Mouse (Mus musculus) ES-E14 (cell line): ENCODE data around the gene Atg4c.

Experiments
- CHD2 ChIP-seq: IDR thresholded peaks from 2 replicates; pipeline ENCODE4 v1.6.1; 2014; ENCODE audit warnings: mild to moderate bottlenecking, low read depth, low read length, inconsistent platforms
- HCFC1 ChIP-seq: IDR thresholded peaks from 2 replicates; pipeline ENCODE4 v1.6.1; 2012; ENCODE audit warnings: low read length, inconsistent platforms, borderline replicate concordance; ENCODE audit not compliant: insufficient read depth
- MAFK ChIP-seq: IDR thresholded peaks from 2 replicates; pipeline ENCODE4 v1.6.1; 2014; ENCODE audit warnings: mild to moderate bottlenecking, low read depth, low read length, inconsistent platforms; ENCODE audit not compliant: insufficient read depth
- ZC3H11A ChIP-seq: IDR thresholded peaks from 2 replicates; pipeline ENCODE4 v1.6.1; 2012; ENCODE audit warnings: low read depth, mild to moderate bottlenecking, inconsistent platforms, low read length, borderline replicate concordance
- ZNF384 ChIP-seq: IDR thresholded peaks from 2 replicates; pipeline ENCODE4 v1.6.1; 2012; ENCODE audit warnings: low read depth, low read length, inconsistent platforms

GRCm38 (mm10) chr4:99160899-99161298 is 32.8 kb upstream of the Atg4c start:
- TF ChIP-seq ZNF384 (no peak), CHD2 (no peak), HCFC1 (no peak), MAFK (no peak), ZC3H11A (no peak)
